Mouse (Mus musculus) mesoderm, embryonic 11.5 days (tissue): ENCODE measurements around the gene Scyl3.

Source experiments
- DNase-seq: peaks from one replicate; pipeline ENCODE4 v3.0.0-alpha.2; 2012; ENCODE audit warnings: low read depth, low spot score

Scyl3 gene

DNA sequence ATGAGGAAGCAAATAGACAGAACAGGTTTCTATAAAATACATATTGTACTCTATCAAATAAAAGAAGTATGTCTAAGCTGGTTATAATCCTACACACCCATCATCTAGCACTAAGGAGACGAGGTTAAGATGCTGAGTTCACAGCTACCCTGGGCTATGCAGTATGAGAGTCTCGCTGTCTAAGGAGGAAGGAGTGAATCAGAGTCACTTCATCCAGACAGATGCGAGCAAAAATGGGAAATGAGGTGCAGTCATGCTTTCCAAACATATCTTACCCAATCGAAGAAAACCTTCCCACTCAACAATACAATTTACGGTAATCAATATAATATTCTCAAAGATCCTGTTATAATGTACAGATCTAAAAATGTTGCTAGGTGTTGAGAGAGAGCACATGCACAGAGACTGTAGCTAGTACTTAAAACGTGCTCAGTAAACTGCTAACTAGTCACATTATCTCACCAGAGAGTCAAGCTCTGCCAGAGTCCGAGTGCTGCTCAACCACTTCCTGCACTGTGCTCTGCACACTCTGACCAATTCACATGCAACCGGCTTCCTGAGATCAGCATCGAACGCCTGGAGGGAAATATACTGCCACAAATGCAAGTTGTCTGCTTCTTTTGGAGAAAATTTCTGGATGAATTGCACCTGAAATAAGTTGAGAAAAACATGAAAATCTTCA lies 35.2 kb downstream of the Scyl3 start:
- DNase-seq: no peak

DNA sequence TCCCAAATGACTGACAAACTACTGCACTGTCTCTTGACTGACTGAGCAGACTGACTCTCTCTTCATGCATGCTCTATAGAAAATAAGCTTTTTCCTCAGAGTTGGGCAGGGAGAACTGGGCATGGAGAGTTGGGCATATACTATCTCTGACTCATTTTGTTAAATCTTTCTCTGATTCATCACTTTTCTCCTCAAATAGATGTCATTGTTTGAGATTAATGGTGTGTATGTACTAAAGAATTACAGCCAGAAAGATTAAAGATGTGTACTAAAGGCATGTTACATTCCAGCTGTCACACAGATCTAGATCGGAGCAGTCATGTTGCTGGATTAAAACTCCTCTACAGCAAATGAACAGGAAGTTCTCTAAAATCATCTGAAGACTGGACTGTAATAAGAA lies 45.6 kb downstream of the Scyl3 start:
- DNase-seq: no peak

DNA sequence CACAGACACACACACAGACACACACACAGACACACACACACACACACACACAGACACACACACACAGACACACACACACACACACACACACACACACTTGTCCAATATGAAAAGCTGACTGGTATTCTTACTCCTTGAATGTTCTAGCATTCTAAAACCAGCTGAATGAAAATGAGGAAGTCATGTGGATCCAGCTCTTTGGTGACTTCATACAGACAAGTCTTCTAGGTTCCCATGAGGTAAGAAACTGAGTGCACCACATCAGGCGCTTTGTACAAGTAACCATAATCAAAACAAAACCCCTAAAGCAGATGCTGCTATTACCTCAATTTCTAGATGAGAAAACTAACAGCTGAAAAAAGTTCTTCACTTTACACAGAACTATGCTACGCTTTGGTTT lies 46.2 kb downstream of the Scyl3 start:
- no peak for DNase-seq

DNA sequence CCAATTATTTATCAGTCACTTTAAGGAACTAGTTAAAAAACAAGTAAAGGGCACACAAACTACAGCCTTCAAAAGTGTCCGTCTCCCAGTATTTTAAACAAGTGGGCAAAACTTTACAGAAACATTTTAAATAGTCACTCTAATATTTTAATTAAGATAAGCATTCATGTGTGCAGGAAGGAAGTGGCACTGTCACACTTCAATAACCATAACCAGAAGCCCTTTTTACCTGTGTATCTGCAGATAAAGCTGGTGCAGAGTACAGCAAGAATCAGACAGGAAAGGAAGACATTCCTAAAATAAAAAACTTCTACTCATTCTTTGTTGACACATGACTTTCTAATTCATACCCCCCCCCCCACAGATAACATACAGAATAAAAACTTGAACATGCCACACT lies 47.6 kb downstream of the Scyl3 start:
- no peak for DNase-seq

DNA sequence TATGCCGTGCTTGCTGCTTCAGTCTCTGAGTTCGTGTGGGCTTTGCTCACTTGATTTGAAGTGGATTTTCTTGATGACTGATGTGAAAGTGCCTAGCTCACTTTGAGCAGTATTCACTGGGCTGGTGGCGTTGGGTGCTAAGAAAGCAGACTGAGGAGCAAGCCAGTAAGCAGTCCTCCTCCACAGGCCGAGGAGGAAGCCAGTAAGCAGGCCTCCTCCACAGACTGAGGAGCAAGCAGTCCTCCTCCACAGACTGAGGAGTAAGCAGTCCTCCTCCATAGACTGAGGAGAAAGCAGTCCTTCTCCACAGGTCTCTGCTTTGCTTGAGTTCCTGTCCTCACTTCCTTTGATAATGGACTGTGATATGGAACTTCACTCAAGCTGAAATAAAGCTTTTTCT lies 63.5 kb downstream of the Scyl3 start:
- DNase-seq: no peak

DNA sequence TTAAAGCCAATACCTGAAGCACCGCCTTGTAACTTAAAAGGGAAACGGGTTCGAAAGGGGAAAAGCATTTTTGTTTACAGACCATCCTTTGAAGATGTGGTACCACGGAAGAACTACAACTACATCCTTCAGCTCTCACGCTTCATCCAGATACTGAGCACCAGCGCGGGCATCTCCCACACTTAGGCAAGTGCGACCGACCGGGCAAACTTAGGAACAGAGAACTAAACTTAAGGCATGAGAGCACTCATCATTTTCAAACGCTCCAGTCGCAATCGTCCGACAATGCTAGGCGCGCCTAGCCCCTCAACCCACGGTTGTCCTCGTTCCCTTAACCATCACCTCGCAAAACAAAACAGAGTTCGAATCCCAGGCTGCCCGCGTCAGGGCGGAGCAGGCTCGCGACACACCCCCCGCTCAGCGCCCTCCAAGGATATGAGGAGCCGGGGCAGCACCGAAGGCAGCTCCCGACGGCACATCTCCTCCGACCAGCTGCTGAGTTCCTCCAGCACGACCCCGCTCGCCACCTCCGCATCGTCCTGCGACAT lies 65.3 kb downstream of the Scyl3 start:
- DNase-seq: no peak

DNA sequence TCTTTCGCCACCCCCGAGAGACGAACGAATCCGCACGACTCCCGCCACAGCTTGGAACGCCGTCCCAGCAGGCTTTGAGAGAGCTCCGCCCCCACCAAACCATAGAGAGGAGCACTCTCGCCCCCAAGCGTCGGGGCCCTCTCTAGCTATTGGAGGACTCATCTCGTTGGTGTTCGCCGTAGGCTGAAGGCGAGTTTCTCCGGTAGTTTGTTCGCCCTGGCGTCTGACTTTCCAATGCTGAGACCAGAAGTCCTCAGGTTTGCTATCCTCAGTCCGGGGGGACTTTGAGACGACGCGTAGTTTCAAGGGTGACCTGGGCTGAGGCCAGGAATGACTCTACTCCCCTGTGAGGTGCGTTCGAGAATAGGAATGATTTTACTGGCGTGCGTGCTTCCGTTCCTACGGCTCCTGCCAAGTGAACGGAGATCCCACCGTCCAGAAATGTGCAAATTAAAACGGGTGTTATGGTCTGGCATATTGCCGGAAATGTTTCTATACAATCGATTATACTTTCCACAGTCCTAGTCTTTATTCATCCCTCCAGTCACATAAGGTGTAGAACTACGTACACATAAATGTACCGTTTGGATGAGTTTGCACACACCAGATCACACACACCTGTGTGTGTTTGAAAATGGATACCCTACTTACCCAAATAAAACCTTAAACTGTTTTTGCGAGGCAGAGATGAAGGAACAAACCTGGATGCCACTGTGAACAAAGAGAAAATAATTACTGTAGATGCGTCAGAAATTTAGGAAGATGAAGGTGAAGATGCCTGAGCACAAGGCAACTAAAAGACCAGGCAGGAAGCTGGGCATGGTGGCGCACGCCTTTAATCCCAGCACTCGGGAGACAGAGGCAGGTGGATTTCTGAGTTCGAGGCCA lies 66.1 kb downstream of the Scyl3 start, which contains the start of the genes BC055324 and Mettl18:
Gene BC055324, minus strand, starts transcription at position 76 of the 888 bp plus-strand sequence.
Gene Mettl18, plus strand, starts transcription at position 169 of the 888 bp plus-strand sequence.
- peak; percentile 95 for DNase-seq

DNA sequence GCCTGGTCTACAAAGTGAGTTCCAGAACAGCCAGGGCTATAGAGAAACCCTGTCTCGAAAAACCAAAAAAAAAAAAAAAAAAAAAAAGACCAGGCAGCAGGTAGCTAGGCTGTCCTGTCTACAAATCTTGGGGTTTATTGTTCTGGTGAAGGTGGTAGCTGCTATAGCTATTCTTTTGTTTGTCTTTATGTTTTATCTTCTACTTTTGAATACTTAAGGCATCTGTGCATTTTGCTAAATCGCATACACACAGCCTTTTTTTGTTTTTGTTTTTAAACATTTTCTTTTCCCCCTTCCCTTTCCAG lies 66.7 kb downstream of the Scyl3 start:
- DNase-seq: no peak

DNA sequence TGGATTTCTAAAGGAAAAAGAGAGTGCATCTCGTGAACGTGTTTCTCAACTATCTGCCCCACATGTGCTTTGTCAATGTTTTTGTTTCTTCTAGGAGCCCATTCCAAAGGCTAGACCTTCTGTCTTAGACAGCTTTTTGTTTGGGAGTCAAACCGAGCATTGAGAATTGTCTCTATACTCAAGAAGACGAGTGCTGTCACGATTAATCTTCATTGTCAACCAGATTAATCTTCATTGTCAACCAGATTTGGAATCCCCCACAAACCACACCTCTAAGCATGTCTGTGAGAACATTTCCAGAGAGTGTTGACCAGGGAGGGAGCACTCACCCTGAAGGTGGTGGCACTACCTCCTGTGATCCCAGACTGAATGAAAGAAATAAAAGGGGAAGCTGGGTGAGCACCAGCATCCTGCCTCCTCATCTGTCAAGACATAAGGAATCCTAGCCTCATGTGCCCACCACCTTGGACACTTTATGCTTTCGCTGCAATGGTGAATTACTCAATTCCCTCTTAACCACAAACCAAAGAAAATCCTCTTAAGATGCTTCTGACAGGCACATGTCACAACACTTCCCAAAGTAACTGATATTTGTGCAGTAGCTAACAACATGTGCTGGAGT lies 73.0 kb downstream of the Scyl3 start:
- DNase-seq: no peak

DNA sequence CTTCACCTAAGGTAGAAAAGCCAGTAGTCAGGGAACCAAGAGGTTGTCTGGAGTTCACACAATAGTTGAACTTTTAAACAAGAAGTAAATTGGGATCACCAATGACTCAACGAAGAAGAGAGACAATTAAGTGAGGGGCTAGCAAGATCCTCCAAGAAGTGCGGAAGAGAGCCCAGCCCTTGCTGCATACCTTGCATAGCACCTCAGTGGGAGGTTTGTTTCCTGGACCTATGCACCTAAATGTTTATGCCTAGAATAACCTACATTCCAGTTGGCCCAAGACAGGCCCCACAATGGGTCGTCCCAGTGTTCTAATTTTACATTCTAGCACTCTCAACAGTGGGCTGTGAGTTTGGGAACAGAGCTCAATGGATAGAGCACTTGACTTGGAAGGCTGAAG lies 75.4 kb downstream of the Scyl3 start:
- DNase-seq: no peak
